Mouse (Mus musculus): Measurements from ENCODE around the gene Dido1. TPM values are rescaled to one million over a fixed set of nuclear protein-coding genes. Genes with fewer than 3 reads are reported as not detected.

Gene Dido1
- 28.1 and 28.6 TPM in 2 replicates for polyA plus RNA-seq (2015; fragmentation: Nextera tagmentation; extraction: Ambion mirVana)

DNA sequence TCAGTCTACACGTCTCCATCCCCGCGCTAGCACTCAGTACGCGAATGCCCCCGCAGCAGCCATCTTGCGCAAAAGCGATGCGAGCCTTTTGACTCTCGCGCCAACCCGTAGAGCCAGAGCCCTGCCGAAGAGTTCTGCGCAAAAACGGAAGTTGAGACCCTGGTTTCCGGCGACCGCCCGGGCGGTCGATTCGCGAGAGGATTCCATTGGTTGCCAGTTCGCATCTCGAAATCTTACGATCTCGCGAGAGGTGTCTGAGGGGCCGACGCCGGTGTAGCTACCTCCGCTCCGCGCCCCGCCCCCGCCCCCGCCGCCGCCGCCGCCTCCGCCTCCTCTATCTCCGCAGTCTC lies at the start of gene Dido1, which contains the start of gene Gid8:
TSS of gene Dido1 (minus strand) at position 77 of the 350 bp plus-strand sequence.
TSS of gene Gid8 (plus strand) at position 195 of the 350 bp plus-strand sequence.
- under 1% methylated on average over 39 of the region's 43 CpGs for whole genome bisulfite sequencing
- peak; percentile 94 for ATAC-seq (ENCODE audit: insufficient number of reproducible peaks, low FRiP score, low TSS enrichment, low read depth)

DNA sequence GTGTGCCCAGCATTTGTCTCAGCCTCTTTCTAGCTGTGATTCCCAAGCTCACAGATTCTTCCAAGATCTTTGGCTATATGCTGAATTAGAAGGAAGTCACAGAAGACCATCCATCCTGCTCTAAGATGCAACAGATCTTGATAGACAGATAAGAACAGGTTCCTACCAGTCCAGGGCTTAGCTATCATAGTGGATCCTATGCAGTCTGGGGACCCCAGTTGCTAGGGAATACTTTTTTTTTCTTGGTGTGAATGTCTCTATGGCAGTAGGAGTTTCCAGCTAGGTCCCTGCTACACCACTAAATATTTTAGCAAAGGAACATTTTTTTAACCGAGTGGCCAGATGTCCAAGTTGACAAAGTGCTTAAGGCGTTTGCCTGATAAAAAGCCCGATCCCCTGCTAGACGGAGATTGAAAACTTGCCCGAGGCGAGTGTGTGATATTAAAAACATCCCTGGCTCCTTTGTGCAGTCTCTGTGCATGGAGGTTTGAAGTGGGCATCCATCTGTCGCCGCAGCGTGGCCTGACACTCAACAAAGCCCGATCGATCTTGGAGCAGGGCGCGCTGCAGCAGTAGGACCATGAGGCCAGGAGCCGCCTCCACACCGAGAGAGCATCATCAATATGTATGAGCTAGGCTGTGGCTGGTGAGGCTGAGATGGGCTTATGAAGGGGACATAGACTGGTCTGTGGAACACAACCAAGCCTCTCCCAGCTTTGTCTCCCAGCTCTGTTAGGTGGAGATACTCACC lies 48.9 kb upstream of the Dido1 start:
- no peak for ATAC-seq (ENCODE audit: insufficient number of reproducible peaks, low FRiP score, low TSS enrichment, low read depth)
- Histone ChIP-seq H3K9ac (no peak overlapping the region), H3K4me1 (no peaks in the 10 kb centered on the region), H3K27me3 (peaks cover 11% of the 10 kb centered on the region; the same call in 1 of the 2 replicates), H3K36me3 (no peaks in the 10 kb centered on the region), H3K9me3 (replicated peaks) (no peaks in the 10 kb centered on the region), H3K4me2 (replicated peaks) (no peak overlapping the region), H3K4me3 (replicated peaks) (no peak overlapping the region), H3K27ac (replicated peaks) (no peak overlapping the region)
- 44% methylated on average over 15 of the region's 15 CpGs for WGBS

More for the DNA sequence above, at the start of gene Dido1, which contains the start of gene Gid8:
- Histone ChIP-seq H3K4me1 (peaks cover 19% of the 10 kb centered on the region), H3K27ac (replicated peaks) (peak within 1 kb of the TSS; percentile 90), H3K9me3 (replicated peaks) (no peaks in the 10 kb centered on the region), H3K9ac (peak within 1 kb of the TSS; percentile 99), H3K36me3 (peaks cover 14% of the 10 kb centered on the region), H3K4me2 (replicated peaks) (peak within 1 kb of the TSS; percentile 76), H3K4me3 (replicated peaks) (peak within 1 kb of the TSS; percentile 98), H3K27me3 (no peaks in the 10 kb centered on the region)

- H3K4me3 ChIP-seq (replicated peaks) = no peak overlapping the region
- no peaks in the 10 kb centered on the region for H3K4me1 ChIP-seq
- no peaks in the 10 kb centered on the region for H3K9me3 ChIP-seq (replicated peaks)
- no peak for ATAC-seq (ENCODE audit: insufficient number of reproducible peaks, low FRiP score, low TSS enrichment, low read depth)
- no peak overlapping the region for H3K4me2 ChIP-seq (replicated peaks)
- no peak overlapping the region for H3K9ac ChIP-seq
- H3K36me3 ChIP-seq = no peaks in the 10 kb centered on the region
- H3K27ac ChIP-seq (replicated peaks) = no peak overlapping the region
- peaks cover 18% of the 10 kb centered on the region; the same call in 1 of the 2 replicates for H3K27me3 ChIP-seq
- WGBS = 19% methylated on average over 2 of the region's 2 CpGs
Measured at GRCm38 (mm10) chr2:180756786-180757185, 47.0 kb upstream of the Dido1 start.

DNA sequence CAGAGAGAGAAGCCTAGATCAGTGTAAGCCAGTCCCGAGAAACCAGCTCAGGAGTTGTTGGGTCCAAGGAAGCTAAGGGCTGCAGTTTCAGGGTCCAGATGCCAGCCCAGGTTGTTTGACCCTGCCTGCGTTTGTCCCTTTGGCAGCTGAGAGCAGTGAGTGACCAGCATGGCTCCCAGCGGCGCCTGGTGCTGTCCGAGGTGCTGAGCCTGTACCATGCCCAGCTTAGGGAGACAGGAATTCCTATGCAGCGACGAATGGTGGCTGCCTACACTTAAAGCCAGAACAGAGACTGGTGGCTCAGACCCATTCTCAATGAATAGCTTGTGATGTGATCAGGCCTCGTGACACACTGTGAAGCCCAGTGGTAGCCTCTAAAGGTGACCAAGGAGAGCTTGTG lies 46.1 kb upstream of the Dido1 start:
- ATAC-seq (ENCODE audit: insufficient number of reproducible peaks, low FRiP score, low TSS enrichment, low read depth) = no peak
- Histone ChIP-seq H3K9me3 (replicated peaks) (no peaks in the 10 kb centered on the region), H3K4me1 (no peaks in the 10 kb centered on the region), H3K4me2 (replicated peaks) (no peak overlapping the region), H3K4me3 (replicated peaks) (no peak overlapping the region), H3K27ac (replicated peaks) (no peak overlapping the region), H3K36me3 (no peaks in the 10 kb centered on the region), H3K27me3 (peaks cover 18% of the 10 kb centered on the region; the same call in 1 of the 2 replicates), H3K9ac (no peak overlapping the region)
- 2% methylated on average over 8 of the region's 8 CpGs for whole genome bisulfite sequencing

DNA sequence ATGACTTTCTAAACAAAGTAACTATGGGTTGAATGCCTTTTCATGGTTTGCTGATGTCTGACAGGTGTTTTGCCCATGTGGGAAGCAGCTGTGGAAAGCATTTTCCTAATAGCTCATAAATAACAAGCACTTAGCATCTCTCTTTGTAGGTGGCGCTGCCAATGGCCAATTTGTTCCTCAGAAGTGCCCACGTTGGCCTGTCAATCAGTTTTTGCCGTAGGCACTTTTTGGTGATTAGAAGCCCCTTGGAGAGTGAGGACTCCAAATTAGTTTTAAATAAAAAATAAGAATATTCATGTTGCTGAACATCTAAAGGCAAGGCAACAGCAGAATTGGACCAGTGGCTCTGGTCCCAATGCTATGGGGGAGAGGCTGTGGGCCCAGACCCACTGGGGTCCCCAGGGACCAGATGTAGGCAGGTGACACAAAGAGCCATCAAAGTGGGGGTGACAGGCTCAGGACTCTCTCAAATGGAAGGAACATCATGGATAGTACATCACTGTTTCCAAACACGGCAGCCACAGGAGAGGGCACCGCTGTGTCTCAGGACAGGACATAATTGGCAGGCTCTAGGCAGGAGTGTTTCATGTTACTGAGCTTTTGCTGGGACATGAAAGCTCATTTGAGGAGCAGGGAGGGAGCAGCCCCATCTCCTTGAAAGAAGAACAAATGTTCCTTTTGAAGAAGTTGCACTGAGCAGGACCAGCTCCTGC lies 45.3 kb upstream of the Dido1 start:
- H3K9ac ChIP-seq = no peak overlapping the region
- H3K36me3 ChIP-seq = no peaks in the 10 kb centered on the region
- peaks cover 18% of the 10 kb centered on the region; the same call in 1 of the 2 replicates for H3K27me3 ChIP-seq
- no peak overlapping the region for H3K4me3 ChIP-seq (replicated peaks)
- no peak overlapping the region for H3K4me2 ChIP-seq (replicated peaks)
- ATAC-seq (ENCODE audit: insufficient number of reproducible peaks, low FRiP score, low TSS enrichment, low read depth) = no peak
- H3K9me3 ChIP-seq (replicated peaks) = no peaks in the 10 kb centered on the region
- H3K4me1 ChIP-seq = no peaks in the 10 kb centered on the region
- 63% methylated on average over 5 of the region's 5 CpGs for WGBS
- H3K27ac ChIP-seq (replicated peaks) = no peak overlapping the region

DNA sequence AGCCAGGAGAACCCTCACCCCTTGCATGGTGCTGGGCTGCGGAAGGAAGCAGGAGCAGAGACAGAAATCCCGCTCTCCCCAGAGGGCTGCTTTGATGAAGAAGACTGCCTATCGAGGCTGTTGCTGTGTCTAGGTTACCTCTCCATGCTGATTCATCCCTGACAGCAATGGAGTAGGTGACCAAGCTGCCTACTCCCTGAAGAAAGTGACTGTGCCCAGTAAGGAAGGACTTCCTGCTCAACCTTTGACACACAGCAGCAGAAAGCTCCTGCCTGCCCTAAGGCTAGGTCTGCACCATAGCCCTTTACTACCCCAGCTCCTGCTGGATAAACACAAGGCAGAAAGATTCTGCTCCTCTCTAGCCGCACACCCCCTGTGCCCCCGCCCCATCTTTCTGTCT lies 39.1 kb upstream of the Dido1 start:
- no peak overlapping the region for H3K27ac ChIP-seq (replicated peaks)
- H3K36me3 ChIP-seq = no peaks in the 10 kb centered on the region
- no peak overlapping the region for H3K9ac ChIP-seq
- H3K4me2 ChIP-seq (replicated peaks) = no peak overlapping the region
- H3K9me3 ChIP-seq (replicated peaks) = no peaks in the 10 kb centered on the region
- H3K4me3 ChIP-seq (replicated peaks) = no peak overlapping the region
- 25% methylated on average over 5 of the region's 5 CpGs for WGBS
- H3K27me3 ChIP-seq = peaks cover 12% of the 10 kb centered on the region
- no peak for ATAC-seq (ENCODE audit: insufficient number of reproducible peaks, low FRiP score, low TSS enrichment, low read depth)
- no peaks in the 10 kb centered on the region for H3K4me1 ChIP-seq

DNA sequence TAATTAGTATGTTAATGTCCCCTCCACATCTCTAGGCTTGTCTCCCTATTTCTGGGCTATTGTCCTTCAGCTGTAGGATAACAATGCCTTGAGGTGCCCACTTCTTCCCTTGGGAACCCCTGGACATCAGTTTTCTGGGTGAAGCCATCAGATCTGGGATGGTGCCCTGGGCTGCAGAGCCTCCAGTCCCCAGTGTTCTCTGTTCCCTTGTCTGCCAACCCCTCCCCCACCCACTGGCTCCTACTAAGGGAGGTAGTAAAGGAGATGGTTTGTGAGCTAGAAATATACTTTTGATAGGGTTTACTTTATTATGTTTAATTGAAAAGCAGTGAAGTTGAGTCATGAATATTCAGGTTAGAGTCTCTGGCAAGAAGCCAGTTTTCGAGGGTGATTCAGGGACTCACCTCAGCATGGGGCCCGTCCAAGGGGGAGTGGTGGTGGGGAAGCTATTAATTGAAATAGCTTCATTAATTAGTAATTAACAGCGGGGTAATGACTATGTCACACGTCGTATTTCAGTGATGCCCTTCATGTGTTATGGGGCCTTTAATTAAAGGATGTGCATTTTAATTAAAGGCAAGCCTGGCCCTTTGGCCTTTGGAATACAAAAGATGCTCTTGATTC lies 36.9 kb upstream of the Dido1 start:
- 14% methylated on average over 5 of the region's 5 CpGs for WGBS
- H3K4me2 ChIP-seq (replicated peaks) = no peak overlapping the region
- no peak overlapping the region for H3K9ac ChIP-seq
- H3K36me3 ChIP-seq = no peaks in the 10 kb centered on the region
- no peak overlapping the region for H3K4me3 ChIP-seq (replicated peaks)
- no peak overlapping the region for H3K27ac ChIP-seq (replicated peaks)
- no peaks in the 10 kb centered on the region for H3K9me3 ChIP-seq (replicated peaks)
- H3K4me1 ChIP-seq = no peaks in the 10 kb centered on the region
- no peak for ATAC-seq (ENCODE audit: insufficient number of reproducible peaks, low FRiP score, low TSS enrichment, low read depth)
- peaks cover 5% of the 10 kb centered on the region for H3K27me3 ChIP-seq

- Histone ChIP-seq H3K27ac (replicated peaks) (no peak overlapping the region), H3K9ac (no peak overlapping the region), H3K4me2 (replicated peaks) (no peak overlapping the region), H3K9me3 (replicated peaks) (no peaks in the 10 kb centered on the region), H3K27me3 (peaks cover 5% of the 10 kb centered on the region), H3K4me1 (no peaks in the 10 kb centered on the region), H3K4me3 (replicated peaks) (no peak overlapping the region), H3K36me3 (no peaks in the 10 kb centered on the region)
- ATAC-seq (ENCODE audit: insufficient number of reproducible peaks, low FRiP score, low TSS enrichment, low read depth) = peak; percentile 48; the same call in 1 of the 2 replicates
- WGBS = 33% methylated on average over 17 of the region's 17 CpGs
Measured at GRCm38 (mm10) chr2:180745248-180745927, 35.6 kb upstream of the Dido1 start.

- Histone ChIP-seq H3K27ac (replicated peaks) (no peak overlapping the region), H3K27me3 (no peaks in the 10 kb centered on the region), H3K4me3 (replicated peaks) (no peak overlapping the region), H3K4me1 (no peaks in the 10 kb centered on the region), H3K9ac (no peak overlapping the region), H3K4me2 (replicated peaks) (no peak overlapping the region), H3K36me3 (no peaks in the 10 kb centered on the region), H3K9me3 (replicated peaks) (no peaks in the 10 kb centered on the region)
- ATAC-seq (ENCODE audit: insufficient number of reproducible peaks, low FRiP score, low TSS enrichment, low read depth) = no peak
- 81% methylated on average over 2 of the region's 2 CpGs for whole genome bisulfite sequencing
Measured at GRCm38 (mm10) chr2:180743321-180743720, 33.5 kb upstream of the Dido1 start.

DNA sequence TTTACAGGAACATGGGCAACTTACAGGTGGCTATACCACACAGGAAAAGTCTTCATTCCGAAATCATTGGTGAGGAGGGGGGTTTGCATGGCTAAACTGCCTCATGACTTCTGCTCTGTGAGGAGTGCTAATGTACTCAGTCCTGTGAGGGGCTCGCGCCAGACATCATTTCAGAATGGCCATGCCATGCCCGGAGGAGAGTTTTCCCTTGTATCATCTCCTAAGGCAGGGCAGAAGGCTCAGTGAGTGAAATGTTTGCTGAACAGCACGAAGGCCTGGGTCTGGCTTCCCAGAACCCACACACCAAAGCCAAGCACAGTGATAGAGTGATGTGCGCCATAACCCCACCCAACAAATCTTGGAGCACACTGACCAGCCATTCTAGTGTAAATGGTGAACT lies 33.0 kb upstream of the Dido1 start:
- Histone ChIP-seq H3K27ac (replicated peaks) (no peak overlapping the region), H3K9me3 (replicated peaks) (no peaks in the 10 kb centered on the region), H3K4me1 (no peaks in the 10 kb centered on the region), H3K4me3 (replicated peaks) (no peak overlapping the region), H3K27me3 (no peaks in the 10 kb centered on the region), H3K9ac (no peak overlapping the region), H3K36me3 (no peaks in the 10 kb centered on the region), H3K4me2 (replicated peaks) (no peak overlapping the region)
- 82% methylated on average over 6 of the region's 6 CpGs for WGBS
- ATAC-seq (ENCODE audit: insufficient number of reproducible peaks, low FRiP score, low TSS enrichment, low read depth) = no peak

DNA sequence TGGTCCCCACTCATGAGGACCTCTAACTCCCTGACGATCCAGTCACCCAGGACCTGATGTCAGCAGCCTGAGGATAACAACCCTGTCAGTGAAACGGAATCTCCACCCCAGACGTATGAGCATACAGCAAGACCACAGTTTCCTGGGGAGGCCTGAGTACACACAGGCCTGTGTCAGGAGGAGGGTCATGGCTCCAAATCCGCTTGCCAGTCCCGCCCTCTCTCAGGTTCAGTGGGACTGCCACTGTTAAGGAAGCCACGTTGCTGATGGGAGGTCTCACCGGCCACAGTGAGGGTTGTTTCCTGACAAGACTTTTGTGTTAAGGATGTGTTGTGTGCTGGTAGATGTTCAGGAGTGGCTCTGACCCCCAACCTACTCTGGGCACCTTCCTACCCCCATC lies 31.6 kb upstream of the Dido1 start:
- ATAC-seq (ENCODE audit: insufficient number of reproducible peaks, low FRiP score, low TSS enrichment, low read depth) = no peak
- no peaks in the 10 kb centered on the region for H3K36me3 ChIP-seq
- 75% methylated on average over 7 of the region's 7 CpGs for WGBS
- no peak overlapping the region for H3K9ac ChIP-seq
- H3K4me1 ChIP-seq = no peaks in the 10 kb centered on the region
- no peaks in the 10 kb centered on the region for H3K9me3 ChIP-seq (replicated peaks)
- H3K27ac ChIP-seq (replicated peaks) = no peak overlapping the region
- H3K4me2 ChIP-seq (replicated peaks) = no peak overlapping the region
- H3K4me3 ChIP-seq (replicated peaks) = no peak overlapping the region
- H3K27me3 ChIP-seq = no peaks in the 10 kb centered on the region

Data from embryonic facial prominence, embryonic 15.5 days (tissue).